Mouse (Mus musculus) embryonic fibroblast, embryonic 13.5 days (primary cell): ENCODE results near the gene Iqcb1. TPM values are rescaled to one million over a fixed set of nuclear protein-coding genes. Genes with fewer than 3 reads are reported as not detected.
"Not testable (repeated sequence)": the region's sequence is repeated elsewhere in the genome, so short reads cannot be mapped to it uniquely, and the experiment has no call there.

Experiments used
- H3K27ac ChIP-seq: 2 replicates; pipeline ENCODE4 v1.5.1; 2012; ENCODE audit warnings: low read length, control low read depth, inconsistent platforms; ENCODE audit not compliant: insufficient read depth
- H3K4me1 ChIP-seq: 2 replicates; pipeline ENCODE4 v1.6.1; 2011; ENCODE audit warnings: low read length; ENCODE audit not compliant: control insufficient read depth, insufficient read depth
- H3K4me3 ChIP-seq: 2 replicates; pipeline ENCODE4 v1.5.1; 2011; ENCODE audit warnings: mild to moderate bottlenecking, control low read depth, low read length; ENCODE audit not compliant: insufficient read depth
- CTCF ChIP-seq: IDR thresholded peaks from 2 replicates; pipeline ENCODE4 v1.5.1; 2011; ENCODE audit warnings: mild to moderate bottlenecking, control low read depth, low read length, moderate library complexity, borderline replicate concordance; ENCODE audit not compliant: insufficient read depth
- POLR2A ChIP-seq: IDR thresholded peaks from 2 replicates; pipeline ENCODE4 v1.6.1; 2011; ENCODE audit warnings: low read depth, mild to moderate bottlenecking, control low read depth, low read length, moderate library complexity
- polyA plus RNA-seq: library from polyadenylated mRNA; stranded (reverse); fragments of >200 nt; gene quantifications from 2 replicates; pipeline ENCODE4 v1.2.4, GENCODE M21; 2011; ENCODE audit warnings: low read depth; ENCODE audit not compliant: missing spikeins, insufficient read length

The Iqcb1 gene
- polyA plus RNA-seq, 1 experiment = 23.3 TPM

GRCm38 (mm10) chr16:36816916-36817315, 11.3 kb upstream of the Iqcb1 start:
- TF ChIP-seq POLR2A = no peak
- TF ChIP-seq CTCF = no peak
- Histone ChIP-seq H3K27ac (no peak overlapping the region), H3K4me1 (peaks cover 2% of the 10 kb centered on the region; the same call in 1 of the 2 replicates), H3K4me3 (no peak overlapping the region)

- no peak overlapping the region for H3K27ac ChIP-seq
- TF ChIP-seq POLR2A (no peak), CTCF (peak; percentile 58; the same call in 1 of the 2 replicates)
- H3K4me1 ChIP-seq = peaks cover 2% of the 10 kb centered on the region; the same call in 1 of the 2 replicates
- no peak overlapping the region for H3K4me3 ChIP-seq
Observed at GRCm38 (mm10) chr16:36817321-36817926, 10.8 kb upstream of the Iqcb1 start.

GRCm38 (mm10) chr16:36820016-36820415, 8.2 kb upstream of the Iqcb1 start:
- TF ChIP-seq CTCF = no peak
- TF ChIP-seq POLR2A = no peak

GRCm38 (mm10) chr16:36820747-36821146, 7.4 kb upstream of the Iqcb1 start:
- Histone ChIP-seq H3K27ac (no peak overlapping the region), H3K4me1 (peaks cover 2% of the 10 kb centered on the region; the same call in 1 of the 2 replicates), H3K4me3 (no peak overlapping the region)
- TF ChIP-seq CTCF (no peak), POLR2A (no peak)

More at GRCm38 (mm10) chr16:36820016-36820415, 8.2 kb upstream of the Iqcb1 start:
- H3K4me1 ChIP-seq = peaks cover 2% of the 10 kb centered on the region; the same call in 1 of the 2 replicates
- no peak overlapping the region for H3K27ac ChIP-seq
- no peak overlapping the region for H3K4me3 ChIP-seq

GRCm38 (mm10) chr16:36821474-36821873, 6.7 kb upstream of the Iqcb1 start:
- TF ChIP-seq POLR2A = no peak
- no peak for TF ChIP-seq CTCF
- peaks cover 2% of the 10 kb centered on the region; the same call in 1 of the 2 replicates for H3K4me1 ChIP-seq
- no peak overlapping the region for H3K4me3 ChIP-seq
- no peak overlapping the region for H3K27ac ChIP-seq

GRCm38 (mm10) chr16:36827611-36828053, 553 bp upstream of the Iqcb1 start:
- no peaks in the 10 kb centered on the region for H3K4me1 ChIP-seq
- H3K4me3 ChIP-seq = peak overlapping the region; percentile 68
- TF ChIP-seq POLR2A = no peak
- H3K27ac ChIP-seq = no peak overlapping the region

GRCm38 (mm10) chr16:36828820-36829219, 635 bp downstream of the Iqcb1 start:
- H3K4me1 ChIP-seq = no peaks in the 10 kb centered on the region
- TF ChIP-seq CTCF (no peak), POLR2A (no peak)
- peak overlapping the region; percentile 72 for H3K4me3 ChIP-seq
- H3K27ac ChIP-seq = no peak overlapping the region

GRCm38 (mm10) chr16:36846894-36847293, 18.7 kb downstream of the Iqcb1 start:
- H3K27ac ChIP-seq, H3K4me3 ChIP-seq, H3K4me1 ChIP-seq: not testable (repeated sequence)

- H3K4me1 ChIP-seq = no peaks in the 10 kb centered on the region
- no peak for TF ChIP-seq CTCF
- no peak for TF ChIP-seq POLR2A
- no peak overlapping the region for H3K27ac ChIP-seq
- H3K4me3 ChIP-seq = no peak overlapping the region
Observed at GRCm38 (mm10) chr16:36851202-36851601, 23.0 kb downstream of the Iqcb1 start.

GRCm38 (mm10) chr16:36863585-36863984, 35.4 kb downstream of the Iqcb1 start:
- Histone ChIP-seq H3K4me1 (no peaks in the 10 kb centered on the region), H3K27ac (no peak overlapping the region), H3K4me3 (no peak overlapping the region)
- TF ChIP-seq POLR2A (no peak), CTCF (no peak)
